Mouse (Mus musculus) embryo, embryonic 10 days (tissue): ENCODE data around the gene Hook2.

ENCODE experiments used
- DNase-seq: peaks from one replicate; pipeline ENCODE4 v3.0.0-alpha.2; 2015; ENCODE audit warnings: low spot score

Hook2 gene

DNA sequence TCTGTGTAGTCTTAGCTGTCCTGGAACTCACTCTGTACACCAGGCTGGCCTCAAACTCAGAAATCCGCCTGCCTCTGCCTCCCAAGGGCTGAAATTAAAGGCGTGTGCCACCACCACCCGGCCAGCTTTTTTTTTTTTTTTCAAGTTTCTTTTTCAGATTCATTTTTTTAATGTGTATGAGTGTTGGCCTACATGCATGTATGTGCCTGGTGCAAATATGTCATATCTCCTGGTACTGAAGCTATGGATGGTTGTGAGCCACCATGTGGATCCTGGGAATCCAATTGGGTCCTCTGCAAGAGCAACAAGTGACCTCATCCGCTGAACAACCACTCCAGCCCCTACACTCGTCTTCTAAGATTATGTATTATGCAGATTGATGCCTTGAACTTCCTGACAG lies 3.0 kb upstream of the Hook2 start:
- DNase-seq, result no peak

DNA sequence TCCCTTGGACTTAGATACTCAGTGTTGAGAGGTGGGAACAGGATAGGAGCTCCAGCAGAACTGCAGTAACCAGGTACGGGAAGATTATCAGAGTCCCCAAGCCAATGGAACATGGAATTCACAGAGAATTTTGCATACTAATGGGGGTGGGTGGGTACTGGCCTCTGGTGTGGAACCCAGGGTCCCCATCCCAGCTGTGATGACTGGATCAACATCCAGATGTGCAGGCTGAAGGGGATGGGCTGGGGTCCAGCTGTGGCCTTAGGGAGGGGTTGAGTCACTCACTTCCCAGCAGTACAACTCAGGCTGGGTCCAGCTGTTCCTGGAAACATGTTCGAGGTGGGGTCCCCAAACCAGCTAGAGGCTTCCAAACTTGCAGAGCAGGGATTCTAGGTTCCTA lies 2.5 kb upstream of the Hook2 start:
- DNase-seq, result no peak

DNA sequence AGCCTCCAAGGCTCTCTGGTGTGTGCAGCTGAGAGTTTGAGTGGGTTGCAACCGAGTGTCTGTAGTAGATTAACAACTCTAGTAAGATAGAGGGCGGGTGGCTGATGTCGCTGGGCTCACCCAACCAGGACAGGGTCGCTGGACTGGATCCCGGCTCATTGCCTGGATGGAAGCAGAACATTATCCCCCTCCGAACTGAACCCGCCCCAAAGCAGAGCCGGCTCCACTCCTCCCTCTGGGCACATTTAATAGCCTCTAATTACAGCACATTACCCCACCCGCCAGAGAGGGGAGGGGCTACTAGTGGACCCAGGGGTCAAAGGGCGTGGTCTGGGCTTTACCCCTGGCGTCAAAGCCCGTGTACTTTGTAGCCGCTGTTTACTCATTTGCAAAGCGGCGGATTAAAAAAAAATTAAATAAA lies 1.1 kb upstream of the Hook2 start:
- peak; percentile 60 for DNase-seq

DNA sequence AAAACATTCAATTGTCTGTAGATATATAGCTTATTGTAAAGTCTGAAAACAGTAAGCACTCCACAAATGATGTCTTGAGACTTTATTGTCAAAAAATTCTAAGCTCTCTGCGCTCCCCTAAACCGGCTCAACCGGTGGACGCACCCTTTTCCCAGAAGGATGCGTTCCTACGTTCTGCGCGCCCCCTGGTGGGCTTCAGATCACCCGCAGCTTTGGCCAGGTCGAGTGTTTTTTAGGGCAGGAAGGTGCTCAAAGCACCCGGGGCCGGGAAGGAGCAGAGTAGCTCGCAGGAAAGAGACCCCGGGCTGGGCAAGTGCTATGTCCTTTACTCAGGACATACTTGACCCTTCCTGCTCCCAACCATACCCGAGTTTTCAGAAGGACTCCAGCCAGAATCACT lies 593 bp upstream of the Hook2 start:
- DNase-seq, result peak; percentile 95

DNA sequence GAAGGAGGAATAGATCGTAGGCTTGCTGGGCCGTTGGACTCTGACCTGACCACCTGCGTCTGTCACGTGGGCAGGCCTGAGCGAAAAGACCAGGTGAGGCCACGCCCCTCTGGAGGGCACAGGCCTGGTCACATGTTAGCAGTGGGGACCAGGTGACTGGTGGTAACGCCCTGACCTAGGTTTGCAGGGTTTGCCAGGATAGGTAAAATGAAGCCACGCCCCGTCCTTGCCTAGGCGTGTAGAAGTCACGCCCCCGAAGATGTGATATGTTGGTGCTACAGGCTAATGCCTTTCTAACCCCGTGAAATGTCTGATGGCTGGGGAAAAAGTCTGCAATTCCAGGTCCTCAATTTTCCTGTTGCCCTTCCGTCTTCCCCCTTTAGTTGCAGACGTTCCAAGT lies 433 bp downstream of the Hook2 start:
- DNase-seq, result peak; percentile 81

DNA sequence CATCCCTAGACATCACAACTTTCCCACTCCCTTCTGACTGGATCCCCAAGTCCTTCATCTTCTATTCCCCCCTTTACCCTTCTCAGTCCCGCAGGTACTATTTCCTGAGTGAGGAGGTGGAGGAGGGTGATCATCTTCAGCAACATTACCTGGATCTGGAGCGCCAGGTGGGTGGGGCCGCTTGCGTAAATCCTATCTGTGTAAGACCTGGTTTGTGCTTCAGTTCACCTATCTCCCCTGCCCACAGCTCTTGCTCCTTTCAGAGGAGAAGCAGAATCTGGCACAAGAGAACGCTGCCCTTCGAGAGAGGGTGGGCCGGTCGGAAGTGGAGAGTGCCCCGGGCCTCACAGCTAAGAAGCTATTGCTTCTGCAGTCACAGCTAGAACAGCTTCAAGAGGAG lies 4.0 kb downstream of the Hook2 start:
- no peak for DNase-seq

DNA sequence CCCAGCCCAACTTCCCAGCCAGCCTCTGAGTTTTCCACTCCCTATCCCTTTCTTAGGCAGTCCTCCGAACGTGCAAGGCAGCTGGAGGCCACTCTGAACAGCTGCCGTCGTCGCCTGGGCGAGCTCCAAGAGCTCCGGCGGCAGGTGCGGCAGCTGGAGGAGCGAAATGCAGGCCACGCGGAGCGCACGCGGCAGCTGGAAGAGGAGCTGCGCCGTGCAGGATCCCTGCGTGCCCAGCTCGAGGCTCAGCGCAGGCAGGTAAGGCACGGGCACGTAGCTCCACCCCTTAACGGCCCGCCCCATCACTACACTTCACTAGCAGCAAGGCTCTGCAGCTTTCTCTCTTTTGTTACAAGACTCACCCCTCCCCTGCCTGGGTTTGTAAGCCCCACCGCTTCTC lies 5.3 kb downstream of the Hook2 start:
- peak; percentile 24 for DNase-seq

DNA sequence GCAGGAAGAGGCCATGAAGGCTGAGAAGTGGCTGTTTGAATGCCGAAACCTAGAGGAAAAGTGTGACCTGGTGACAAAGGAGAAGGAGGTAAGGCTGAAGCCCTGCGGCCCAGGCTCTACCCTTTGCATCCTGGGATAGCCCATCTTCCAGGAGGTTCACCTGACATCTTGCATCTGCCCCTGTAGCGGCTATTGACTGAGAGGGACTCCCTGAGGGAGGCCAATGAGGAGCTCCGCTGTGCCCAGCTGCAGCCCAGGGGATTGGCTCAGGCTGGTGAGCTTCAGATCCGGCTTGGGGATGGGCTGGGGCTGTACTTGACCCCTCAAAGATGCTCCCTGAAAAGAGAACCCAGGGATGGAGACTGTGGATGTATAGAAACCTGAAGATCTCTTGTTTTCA lies 6.6 kb downstream of the Hook2 start:
- DNase-seq, result no peak

DNA sequence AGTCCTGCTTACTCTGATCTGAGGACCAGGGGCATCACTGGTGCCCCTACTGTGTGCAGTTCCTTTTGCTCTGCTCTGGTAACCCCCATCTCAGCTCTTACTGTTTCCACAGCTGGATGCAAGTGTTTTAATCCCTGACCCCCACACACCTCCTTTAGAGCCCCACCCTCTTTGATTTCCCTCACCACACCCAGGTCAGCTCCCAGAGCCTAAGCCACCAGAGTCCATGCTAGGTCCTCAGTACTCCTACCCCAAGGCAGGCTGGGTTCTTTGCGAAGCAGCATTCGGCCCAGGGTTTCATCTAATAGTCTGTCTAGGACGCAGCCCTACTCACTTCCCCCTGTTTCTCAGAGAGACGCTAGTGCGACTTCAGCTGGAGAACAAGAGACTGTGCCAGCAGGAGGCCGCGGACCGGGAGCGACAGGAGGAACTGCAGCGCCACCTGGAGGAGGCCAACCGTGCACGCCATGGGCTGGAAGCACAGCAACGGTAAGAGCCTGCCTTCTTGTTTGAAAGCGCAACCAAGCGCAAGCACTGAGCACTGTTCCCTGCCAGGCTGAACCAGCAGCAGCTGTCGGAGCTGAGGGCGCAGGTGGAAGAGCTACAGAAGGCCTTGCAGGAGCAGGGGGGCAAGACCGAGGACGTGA lies 7.4 kb downstream of the Hook2 start:
- peak; percentile 96 for DNase-seq

DNA sequence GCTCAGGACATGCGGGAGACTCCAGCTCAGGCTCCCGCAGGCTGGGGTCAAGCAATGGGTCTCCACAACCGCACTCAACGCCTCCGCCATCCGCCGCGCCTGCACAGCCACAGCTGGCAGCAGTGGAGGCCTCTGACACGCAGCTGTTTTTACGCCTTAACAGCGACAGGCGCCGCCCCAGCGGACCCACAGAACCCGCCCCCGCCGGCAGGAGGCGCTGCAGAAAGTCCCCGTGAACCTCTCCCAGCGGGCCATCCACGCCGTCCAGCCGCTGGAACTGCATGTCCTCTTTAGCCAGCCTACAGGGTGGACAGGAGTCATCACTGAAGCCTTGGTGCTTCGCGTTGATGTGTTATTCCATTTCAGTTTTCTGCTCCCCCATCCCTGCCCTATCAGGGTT lies 17.3 kb downstream of the Hook2 start:
- DNase-seq, result no peak

DNA sequence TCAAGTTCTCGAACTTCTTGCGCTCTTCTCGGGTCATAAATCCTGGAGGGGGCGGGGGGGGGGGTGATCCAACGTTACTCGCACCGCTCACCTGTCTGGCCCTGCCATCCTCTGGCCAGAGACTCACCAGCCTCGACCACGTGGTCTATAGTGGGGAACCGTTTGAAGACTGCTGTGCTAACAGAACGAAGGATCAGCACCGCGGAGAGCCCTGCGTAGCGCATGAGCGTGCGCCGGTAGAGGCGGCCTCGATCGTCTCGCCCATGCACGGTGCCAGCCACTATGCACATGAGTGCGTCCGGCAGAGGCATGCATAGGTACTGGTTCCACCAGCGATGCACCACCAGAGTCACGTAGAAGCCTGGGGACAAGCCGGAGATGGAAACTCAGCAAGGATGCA lies 20.8 kb downstream of the Hook2 start:
- DNase-seq, result peak; percentile 36

DNA sequence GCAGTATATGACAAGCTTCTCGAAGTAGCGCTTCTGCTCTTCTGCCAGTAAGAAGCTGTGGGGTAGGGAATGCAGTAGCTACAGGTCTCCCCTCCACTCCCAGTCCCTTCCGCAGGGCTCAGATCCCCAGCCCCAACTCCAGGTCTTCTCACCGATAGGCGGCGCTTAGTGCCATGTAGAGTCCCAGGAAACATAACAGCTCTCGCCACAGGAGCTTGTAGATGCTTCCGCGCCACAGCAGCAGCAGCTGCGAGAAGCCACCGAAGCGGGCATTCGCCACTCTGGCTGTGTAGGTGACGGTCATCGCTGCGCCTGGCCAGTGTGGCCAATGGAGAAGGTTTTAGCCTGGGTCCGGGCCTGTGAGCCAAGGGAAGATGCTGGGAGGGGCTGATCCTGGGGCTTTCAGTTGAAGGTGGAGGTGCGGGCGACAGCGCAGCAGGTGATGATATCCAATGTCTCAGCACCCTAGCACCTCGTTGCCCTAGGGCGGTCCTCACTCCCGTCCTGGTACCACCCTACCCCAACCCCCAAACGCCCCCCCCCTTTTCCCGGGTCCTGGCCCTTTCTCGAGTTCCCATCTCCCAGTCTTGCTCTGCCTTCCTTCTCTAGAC lies 22.9 kb downstream of the Hook2 start:
- peak; percentile 90 for DNase-seq

DNA sequence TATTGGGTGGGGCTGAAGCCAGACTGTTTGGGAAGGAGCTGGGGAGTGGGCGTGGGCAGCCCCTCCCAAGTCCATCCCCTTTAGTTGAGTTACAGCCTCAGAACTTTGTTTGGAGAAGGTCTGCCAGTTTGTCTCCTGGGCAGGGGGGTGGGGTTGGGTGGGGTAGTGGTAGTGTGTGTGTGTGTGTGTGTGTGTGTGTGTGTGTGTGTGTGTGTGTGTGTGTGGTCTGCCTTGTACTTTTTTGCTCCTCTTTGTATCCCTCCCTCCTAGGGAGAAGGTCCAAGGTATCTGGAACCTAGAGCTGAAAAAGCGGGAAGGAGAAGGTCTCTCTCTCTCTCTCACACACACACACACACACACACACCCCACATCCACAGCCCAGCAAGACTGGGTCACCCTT lies 24.0 kb downstream of the Hook2 start, which contains the start of gene Best2:
Gene Best2 (minus strand): TSS at position 101 of the 400 bp plus-strand sequence.
- DNase-seq, result no peak

DNA sequence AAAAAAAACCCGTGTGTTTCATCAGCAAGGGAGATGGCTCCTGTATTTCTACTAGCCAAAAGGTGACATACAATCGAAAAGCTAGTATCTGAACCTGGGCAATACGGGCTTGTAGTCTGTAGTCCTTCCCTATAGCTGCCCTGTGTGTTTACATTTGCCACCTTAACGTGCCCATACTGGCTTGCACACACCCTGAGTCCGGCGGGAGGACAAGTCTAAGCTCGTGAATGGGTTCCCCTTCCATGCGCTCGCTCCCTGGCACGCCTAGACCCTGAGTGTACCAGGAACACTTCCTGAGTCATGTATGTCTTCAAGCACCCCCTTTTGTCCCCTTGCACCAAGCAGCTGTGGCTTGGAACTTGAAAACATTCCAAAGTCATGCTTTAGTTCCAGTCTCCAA lies 26.3 kb downstream of the Hook2 start:
- no peak for DNase-seq

DNA sequence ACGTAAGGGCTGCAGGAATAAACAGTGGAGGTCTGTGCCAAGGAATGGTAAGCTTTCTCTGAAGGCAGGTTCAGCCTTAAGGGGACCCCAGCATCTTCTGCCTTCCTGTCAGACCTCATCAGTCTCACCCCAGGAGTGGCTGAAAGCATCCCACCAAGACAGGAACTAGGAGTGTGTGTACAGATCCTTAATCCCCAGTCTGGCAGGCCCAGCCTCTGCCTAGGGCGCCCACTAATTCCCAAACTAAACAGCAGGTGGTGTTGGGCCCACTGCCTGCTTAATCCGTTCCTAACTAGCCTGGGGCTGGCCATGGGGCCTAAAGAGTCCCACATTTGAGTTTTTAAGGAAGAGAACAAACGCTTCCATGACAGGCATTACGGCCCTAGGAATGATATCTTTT lies 26.8 kb downstream of the Hook2 start:
- DNase-seq, result no peak

DNA sequence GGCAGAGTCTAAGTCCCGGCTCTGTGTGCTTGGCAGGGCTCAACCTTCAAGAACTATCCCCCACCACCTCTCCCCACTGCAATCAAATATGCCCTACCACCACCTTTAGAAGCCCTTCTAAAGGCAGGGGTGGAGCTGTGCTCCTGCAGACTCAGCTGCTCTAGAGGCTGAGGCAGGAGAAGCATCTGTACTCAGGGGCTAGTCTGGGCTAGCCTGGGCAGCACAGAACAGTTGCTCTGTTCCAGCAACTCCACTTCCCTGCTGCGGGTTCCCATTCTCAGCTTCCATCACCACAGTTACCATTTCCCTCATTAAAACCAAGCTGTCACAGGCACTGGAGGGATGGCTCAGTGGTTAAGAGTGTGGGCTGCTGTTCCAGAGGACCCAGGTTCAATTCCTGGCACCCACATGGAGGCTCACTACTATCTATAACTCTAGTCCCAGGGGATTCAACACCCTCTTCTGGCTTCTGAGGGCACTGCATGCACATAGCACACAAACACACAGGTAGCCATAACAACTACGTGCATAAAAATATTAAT lies 31.2 kb downstream of the Hook2 start:
- no peak for DNase-seq

DNA sequence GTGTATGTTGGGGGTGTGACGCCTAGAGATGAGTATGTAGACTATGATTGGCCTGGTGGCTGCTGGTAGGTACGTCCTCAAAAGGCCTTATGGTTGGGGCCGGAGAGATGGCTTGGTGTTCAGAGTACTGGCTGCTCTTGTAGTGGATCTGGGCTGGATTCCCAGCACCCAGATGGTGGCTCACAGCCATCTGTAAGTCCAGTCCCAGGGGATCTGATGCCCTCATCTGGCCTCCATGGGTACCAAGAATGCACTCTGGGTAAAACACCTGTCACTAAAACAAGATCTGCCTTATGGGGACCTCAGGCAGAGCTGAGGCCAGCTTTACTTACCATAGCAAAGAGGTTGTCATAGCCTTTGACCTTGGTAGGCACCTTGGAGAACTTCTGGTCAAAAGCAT lies 33.4 kb downstream of the Hook2 start:
- DNase-seq, result no peak

DNA sequence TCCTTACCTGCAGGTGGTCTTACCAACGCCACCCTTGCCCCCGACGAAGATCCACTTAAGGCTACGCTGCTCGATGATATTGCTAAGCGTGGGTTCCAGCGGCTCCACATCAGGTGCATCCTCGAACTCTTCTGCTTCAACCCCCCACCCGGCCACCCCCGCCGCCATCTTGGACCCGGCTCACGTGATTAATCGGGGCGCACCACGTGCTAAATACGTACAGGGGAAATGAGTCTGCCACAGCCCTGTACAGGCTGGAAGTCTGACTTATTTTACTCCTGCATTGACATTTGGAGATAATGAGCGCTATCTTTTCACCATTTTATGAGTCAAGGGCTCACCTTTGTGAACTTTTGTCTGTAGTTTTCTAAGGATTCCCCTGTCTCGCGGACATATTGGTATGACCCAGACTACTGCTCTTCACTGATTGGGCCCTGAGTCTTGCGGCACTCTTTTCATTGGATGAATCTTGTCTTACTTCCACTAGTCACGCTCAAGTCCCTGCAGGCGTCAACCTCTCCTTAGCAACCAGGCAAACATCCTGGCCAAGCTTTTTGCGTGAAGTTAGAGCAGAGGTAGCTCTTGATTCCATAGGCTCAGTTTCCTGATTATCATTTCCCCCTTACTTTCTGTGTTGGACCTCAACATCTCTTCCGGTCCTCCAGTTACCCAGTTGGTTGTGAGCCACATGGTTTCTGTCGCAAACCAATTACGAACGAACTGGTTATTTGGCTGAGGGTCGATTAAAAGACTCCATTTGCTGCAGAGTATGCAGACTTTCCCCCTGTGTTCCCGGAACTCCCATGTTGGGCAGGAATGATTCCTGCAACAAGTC lies 34.9 kb downstream of the Hook2 start, which contains the start of gene Asna1:
Gene Asna1 (minus strand): TSS at position 184 of the 835 bp plus-strand sequence.
- DNase-seq, result peak; percentile 94

DNA sequence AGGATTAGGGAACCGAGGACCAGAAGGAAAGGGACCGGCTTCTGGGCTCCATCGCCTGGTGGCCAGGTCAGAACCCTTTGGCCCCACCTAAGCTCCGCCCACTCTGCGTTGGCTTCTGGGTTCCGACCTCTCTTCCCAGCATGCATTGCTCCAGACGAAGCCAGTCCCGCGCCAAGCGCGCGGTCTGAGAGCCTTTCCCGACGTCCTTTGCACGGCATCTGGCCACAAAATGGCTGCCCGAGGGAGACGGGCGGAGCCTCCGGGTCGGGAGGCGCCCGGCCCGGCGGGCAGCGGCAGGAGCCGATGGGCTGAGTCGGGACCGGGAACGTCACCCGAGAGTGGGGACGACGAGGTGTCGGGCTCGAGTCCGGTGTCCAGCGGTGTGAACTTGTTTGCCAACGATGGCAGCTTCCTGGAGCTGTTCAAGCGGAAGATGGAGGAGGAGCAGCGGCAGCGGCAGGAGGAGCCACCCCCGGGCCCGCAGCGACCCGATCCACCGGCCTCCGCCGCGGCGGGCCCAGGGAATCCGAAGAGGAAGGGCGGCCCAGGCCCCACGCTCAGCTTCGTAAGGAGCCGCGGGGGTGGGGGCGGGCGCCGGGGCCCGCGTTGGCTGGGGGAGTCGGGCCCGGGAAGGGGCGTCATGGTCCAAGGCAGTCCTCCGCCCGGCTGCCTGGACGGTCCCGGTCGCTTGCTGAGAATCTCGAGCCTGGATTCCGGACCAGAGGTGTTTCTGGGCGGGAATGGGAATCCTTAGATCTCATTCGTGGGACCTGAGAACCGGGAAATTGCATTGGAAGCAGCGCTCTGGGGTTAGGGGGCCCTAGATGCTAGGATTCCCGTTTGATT lies 36.5 kb downstream of the Hook2 start, which contains the start of gene Trir:
Gene Trir (plus strand): TSS at position 154 of the 846 bp plus-strand sequence.
- peak; percentile 99 for DNase-seq

DNA sequence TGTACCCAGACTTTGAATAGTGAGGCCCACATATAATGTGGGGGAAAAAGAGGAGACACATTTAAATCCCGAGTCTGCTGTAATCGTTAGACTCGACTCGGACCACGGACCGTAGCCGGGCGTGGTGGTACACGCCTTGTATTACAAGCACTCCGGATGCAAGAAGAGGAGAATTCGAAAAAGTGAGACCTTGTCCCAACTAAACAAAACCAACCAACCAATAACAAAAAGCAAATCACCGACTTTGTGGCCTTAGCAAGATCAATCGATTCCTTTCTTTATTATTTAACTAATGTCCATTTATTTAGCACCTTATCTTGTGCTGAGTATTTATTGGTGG lies 37.1 kb downstream of the Hook2 start:
- no peak for DNase-seq

DNA sequence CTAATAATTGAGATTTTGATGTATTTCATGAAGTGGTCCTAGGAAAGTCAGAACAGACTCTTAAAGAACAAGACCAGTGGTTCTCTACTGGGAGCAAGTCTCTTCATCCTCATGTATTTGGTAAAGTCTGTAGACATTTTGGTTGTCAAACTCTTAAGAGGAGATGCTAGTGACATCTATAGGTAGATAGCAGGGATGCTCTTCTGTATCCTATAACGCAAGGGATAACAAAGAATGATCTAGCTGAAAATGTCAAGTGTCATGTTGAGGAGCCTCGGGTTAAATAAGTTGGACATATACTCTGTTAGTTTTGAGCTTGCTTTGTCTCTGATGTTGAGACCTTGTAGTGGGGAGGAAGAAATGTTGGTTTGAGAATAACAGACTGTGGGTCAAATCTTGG lies 37.5 kb downstream of the Hook2 start:
- no peak for DNase-seq

DNA sequence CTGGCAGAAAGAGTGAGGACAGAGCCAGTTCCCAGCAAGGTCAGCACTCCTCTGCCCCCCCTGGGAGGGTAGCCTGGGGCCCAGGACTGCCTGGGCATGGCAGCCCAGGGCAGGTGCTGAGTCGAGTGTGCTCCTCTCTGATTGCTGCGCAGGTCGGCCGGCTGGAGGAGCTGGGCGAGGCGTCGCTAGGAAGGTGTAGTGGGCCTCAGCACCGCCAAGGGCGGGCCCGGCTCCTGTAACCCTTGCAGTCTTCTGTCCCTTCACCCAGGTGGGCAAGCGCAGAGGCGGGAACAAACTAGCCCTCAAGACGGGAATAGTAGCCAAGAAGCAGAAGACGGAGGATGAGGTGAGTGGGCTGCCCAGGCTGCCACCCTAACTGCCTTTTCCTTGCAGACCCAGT lies 38.9 kb downstream of the Hook2 start:
- no peak for DNase-seq
